Mouse (Mus musculus) cerebellum, postnatal 14 days (tissue): Measurements from ENCODE around the gene Lyg2.

Experiments used
- DNase-seq, 2 experiments: peaks; one replicate each; pipeline ENCODE4 v3.0.0; 2021; ENCODE audit warnings: mixed read lengths in 2 of 2

The Lyg2 gene

DNA sequence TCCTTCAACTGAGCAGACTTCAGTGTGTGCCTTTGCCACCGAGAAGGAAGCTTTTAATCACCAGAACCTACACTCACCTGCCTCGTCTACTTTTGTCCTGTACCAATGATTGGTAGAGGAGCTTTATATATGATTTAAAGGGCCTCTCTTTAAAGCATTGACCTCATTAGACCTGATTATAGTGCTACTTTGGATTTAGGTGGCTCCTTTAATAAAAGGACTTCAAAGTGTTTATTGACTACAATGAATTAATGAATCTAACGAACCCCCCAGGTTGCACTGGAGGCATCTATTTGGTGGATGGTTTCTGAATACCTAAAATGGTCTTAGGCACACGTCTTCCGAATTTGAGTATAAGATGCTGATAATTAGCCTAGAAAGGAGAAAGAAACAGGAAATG is at the start of gene Lyg2:
TSS of gene Lyg2 (minus strand) at position 101 of the 400 bp plus-strand sequence.
- DNase-seq = no peak

DNA sequence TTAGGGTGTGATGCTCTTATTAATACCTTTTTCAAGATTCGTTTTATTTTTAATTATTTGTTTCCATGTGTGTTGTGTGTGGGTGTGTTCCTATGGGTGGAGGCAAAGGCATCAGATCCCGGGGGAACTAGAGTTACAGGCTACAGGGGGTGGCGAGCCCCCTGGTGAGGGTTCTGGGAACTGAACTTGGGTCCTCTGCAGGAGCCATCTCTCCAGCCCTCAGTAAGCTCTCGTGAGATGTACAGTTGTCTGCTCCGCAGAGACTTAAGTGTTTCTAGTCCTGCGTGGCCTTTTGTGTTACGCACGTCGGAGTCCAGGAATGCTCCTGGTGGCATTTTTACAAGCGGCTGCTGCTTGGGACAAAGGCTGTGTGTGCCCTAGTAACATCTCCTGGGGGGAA is 49.3 kb upstream of the Lyg2 start:
- DNase-seq = no peak

DNA sequence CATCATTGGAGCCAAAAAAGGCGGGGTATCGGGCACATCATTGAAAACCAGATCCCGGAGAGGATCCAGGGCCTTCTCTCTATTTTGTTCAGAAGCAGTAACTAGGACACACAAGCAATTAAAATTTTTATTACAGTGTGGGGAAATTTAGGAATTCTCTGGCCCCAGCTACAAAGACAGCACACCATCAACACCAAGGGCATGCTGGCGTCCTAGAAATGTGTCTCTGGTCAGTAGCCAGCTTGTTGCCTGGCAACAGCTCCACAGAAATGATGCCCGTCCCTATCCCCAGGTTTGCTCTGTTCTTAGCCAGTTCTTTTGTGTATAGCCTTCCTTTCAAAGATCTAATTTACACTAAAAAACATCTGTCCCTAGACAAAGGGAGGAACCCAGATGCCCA is 43.2 kb upstream of the Lyg2 start:
- DNase-seq = peak; percentile 72 to 73

DNA sequence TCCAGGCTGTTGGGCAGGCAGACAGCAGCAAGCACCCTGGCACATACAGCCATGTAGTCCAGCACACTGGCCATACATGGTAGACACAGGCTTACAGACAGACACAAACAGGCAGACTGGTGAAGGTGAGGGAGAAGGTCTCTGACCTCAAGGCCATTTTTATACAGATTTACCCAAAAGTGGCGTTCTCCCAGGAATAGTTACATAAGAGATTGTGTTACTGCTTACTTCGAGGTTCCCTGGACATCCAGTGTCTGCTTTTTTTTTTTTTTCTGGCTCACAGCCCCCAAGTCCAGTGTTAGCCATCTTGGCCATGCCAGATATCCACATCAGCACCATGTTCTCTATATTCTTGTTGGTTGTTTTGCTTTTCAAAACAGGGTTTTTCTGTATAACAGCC is 42.2 kb upstream of the Lyg2 start:
- no peak for DNase-seq

DNA sequence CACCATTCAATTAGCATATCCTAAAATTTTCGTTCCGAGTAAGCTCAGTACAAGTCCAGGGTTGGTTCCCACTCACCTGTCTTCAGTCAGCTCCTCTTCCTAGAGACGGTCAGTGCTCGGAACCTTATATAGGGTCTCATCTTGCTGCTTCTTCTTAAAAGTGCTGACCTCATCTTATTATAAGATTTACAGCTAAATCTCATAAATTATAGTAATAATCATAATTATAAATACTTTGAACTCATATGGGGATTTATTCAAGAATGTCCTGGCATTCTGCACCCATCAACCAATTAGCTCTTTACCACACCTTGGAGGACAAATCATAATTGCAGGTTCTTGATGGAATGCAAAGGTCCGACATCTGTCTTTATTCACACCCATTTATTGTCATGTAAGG is 41.4 kb upstream of the Lyg2 start, which contains the start of gene Lyg1:
TSS of gene Lyg1 (minus strand) at position 101 of the 400 bp plus-strand sequence.
- DNase-seq = no peak

DNA sequence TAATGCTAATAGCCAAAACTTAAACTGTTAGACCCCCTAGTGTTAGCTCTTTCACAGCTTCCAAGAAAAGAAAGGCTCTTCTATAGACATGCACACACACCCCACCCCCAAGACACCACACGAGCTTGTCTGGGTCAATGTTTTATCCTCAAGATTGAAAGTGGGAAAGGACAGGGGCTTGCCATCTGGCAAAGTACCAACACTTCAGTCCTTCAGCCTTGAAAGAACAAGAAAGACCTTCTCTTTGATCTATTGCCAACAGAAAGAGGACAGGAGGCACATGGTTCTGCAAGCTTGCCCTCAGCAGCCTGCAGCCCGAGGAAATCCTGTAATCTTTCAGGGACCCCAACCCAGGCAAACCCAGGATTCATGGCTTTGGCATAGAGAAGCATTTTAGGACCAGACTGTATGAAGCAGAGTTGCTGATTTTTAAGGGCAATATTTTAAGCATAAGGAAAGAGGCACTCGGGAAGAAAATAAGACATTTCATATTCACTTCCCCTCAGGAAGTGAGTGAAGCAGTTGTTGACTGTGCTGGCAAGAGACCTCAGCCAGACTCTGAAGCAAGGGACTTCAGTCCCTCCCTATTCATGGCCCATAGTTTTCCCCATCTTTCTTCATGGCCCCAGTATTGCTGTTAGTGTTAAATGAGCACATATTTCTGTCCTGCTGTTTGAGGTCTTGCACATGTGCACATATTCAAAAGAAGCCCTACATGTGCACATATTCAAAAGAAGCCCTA is 40.6 kb upstream of the Lyg2 start:
- DNase-seq = no peak

DNA sequence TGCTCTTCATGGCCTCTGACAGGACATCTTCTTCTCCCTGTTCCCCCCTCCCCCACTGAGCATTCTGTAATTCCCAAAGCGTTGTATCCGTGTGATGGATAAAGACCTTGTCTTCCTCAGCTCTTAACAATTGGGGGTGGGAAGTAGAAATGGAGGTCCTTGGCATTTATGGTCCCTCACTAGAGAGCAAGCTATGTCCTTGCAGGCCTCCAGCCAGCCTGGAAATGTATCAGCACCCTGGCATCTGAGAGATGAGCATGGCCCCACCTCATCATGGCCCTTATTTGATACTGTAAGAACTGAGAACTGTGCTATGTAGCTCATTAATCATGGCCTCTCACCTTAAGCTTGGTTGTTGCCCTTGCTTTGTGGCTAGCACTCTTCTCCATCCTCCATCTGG is 39.0 kb upstream of the Lyg2 start:
- DNase-seq = no peak

DNA sequence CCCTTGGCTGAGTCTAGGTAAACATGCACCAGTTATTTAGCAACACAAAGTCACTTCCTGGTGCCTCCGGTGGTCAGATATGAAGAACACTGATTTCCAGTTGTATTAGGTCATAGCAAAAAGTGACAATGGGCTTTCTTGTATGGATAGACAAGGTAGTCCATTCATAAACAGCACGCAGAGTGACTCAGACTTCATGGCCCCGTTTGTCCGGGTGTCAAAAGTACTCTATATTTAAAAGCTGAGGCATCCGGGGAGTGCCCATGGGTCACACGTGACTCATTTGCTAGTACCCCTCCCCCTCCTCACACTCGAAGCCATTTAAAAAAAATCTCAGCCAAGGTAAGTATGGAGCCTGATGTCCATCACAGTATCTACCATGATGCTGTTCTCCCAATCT is 38.5 kb upstream of the Lyg2 start:
- no peak for DNase-seq

DNA sequence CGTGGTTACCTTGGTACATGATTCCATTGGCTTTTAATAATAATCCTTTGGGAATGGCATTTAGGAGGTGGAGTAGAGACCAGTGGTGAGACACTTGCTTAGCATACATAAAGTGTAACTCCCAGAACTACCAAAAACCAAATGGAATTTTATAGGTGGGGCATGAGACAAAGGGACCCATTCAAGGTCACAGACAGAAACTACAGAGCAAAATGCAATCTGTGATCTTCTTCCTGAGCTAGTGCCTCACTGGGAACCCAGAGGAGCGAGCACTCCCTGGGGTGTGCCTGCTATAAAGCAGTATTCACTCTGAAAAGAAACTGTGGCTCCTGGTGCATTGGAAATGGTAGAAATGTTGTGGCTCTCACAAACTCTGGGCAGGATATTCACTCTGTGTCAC is 32.6 kb upstream of the Lyg2 start:
- no peak for DNase-seq

DNA sequence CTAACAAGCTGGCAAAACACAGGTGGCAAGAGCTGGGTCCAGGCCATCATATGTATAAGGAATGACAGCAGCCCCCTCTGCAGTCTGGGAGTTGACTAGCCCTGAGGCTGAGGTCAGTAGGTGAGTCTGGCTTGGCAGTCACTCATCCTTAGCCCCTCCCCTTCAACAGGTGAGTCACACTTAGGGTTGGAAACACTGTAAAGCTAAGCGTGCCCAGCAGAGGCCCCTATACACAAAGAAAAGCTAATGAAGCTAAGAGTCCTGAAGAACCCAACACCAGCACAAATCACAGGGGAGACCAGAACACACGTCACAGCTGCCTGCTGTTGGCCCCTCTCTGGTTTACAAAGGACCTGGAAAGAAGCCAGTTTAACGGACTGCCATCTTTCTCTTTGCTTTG is 15.5 kb upstream of the Lyg2 start:
- no peak for DNase-seq

DNA sequence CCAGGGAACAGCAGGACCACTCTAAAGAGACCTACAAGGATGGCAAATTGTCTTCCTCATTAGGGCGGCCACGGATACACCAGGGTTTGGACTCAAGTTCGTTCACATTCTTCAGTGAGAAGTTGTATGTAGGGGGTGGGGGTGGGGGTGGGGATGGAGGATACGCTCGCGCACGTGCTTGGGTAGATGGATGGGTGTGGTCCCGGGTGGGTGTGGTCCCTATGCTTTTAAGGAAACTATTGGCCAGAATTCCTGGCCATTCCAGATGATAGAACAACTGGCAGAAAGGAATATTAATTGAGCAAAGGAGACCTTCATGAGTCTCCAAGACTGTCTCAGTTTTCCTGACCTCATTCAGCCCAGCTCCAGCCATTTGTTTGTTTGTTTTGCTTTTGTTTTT is 9.7 kb upstream of the Lyg2 start:
- DNase-seq = no peak

DNA sequence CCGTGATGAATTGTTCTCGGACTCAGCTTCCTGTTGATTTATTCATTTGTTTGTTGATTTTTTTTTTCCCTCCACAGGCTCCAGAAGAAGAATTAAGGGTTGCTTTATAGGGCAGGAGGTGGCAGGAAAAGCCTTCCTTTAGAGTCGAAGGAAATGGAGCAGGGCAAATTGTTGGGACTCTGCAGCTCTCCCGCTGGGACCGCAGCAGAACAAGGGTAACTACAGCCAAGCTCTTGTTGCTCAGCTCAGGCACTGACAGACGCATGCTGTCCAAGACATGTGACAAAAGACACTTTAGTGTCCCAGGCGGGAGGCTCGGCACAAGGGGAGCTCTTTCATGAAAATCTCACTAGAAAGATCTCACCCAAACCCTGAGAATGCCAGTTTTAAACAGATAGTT is 6.2 kb upstream of the Lyg2 start:
- DNase-seq = peak; percentile 45 to 52

DNA sequence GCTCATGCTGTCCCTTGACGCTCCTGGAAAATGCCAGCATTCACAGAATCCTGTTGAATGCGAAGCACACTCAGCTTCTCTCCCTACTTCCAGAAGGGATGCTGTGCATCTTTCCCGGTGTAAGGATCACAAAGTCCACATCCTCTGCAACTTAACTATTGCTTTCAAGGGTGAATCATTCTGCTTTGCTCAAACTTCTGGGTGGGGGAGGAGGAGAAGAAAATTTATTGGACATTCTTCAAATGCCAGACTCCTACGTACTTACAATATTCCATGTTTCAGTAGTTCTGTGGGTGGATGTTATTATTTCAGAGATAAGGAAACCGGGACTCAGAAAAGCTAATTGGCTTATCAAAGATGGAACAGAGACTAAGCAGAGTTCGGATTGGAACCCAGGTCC is 1.8 kb upstream of the Lyg2 start:
- no peak for DNase-seq

DNA sequence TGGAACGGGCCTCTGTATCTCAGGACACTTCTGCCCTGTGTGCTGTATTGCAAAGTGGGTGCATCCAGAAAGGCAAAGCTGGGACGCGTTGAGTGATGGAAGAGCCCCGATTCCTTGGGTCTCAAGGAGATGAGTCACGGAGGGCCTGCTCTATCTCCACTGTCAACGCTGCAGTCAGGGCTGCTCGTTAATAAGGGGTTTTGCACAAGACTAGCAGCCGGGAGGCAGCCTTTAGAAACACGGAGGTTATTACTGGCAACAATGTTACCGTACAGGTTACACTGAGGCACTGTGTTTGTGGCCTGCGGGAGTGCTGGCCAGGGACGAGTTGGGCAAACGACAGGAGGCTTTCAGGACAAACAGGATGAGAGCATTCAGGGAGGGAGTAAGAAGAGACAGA is 1.4 kb upstream of the Lyg2 start:
- no peak for DNase-seq

DNA sequence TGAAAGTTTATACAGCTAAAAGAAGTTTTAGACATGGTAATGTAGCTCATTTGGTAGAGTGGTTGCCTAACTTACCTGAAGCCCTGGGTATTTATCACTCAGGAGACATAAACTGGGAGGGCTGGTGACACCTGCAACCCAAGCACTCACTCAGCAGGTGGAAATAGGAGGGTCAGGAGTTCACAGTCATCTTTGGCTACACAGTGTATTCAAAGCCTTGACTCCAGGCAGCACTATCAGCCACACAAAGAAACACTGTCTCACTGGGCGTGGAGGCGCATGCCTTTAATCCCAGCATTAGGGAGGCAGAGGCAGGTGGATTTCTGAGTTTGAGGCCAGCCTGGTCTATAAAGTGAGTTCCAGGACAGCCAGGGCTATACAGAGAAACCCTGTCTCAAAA is 3.5 kb downstream of the Lyg2 start:
- no peak for DNase-seq

DNA sequence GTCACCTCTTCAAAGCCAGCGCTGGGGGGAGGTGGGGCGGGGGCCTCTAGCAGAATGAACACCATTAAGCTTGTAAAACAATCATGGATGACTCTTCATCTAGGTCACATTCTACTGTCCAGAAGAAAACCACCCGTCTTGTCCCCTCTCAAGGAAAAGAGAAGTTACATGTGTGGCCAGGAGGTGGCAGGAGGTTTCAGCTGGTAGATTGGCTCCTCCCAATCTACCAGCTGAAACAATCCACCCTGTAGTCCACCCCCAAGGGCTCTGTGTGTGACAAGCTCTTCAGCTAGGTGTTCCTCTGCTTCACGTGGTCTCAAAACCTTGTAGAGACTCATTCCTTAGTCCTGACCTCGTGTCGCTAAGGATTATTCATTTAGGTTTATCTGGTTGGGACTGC is 13.1 kb downstream of the Lyg2 start:
- peak; percentile 22 to 48 for DNase-seq

DNA sequence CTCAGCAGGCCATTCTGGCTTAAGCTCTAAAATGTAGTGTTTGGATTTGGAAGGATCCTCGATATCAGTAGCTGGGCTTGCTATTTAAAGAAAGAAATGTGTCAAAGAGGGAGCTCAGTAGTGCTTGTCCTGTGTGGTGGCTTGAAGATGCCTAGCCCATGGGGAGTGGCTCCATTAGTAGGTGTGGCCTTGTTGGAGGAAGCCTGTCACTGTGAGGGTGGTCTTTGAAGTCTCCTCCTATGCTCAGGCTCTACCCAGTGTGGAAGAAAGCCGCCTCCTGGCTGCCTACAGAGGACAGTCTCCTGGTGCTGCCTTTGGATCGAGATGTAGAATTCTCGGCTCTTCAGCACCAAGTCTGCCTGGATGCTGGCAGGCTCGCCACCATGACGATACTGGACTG is 16.0 kb downstream of the Lyg2 start:
- no peak for DNase-seq

DNA sequence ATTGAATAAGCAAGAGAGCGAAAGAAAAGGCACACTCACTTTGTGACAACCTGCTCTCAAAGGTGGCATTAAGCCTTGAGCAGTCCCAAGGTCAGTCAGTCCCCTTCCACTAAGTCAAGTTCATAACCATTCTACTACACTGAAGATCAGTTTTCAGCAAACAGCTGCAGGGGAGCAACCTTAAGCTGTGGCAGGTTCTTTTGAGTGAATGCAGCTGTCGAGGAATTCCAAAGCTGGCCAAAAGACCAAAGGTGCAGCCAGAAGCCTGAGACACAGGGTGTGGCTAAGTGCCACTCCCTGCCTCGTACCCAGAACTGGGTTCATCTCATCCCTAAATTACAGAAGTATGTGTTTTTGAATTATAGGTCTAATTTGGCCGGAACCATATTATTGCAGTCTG is 16.5 kb downstream of the Lyg2 start:
- no peak for DNase-seq

DNA sequence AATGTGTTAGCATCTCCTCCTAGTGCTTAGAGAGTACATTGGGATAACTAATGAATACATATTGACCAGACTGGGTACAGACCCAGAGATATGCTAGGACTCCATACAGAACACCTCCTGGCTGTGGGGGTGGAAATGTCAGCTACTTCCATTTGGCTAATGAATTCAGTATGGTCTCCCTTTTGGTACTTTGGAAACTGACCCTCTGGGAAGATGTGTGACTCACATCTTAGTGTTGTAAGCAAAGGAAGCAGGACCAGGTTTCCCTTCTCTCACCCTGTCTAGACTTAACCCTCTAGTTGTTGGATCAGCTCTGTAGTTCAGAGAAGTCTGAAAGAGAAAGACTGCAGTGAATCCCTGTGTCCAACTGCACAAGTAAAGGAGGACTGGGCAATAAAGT is 21.7 kb downstream of the Lyg2 start:
- no peak for DNase-seq

DNA sequence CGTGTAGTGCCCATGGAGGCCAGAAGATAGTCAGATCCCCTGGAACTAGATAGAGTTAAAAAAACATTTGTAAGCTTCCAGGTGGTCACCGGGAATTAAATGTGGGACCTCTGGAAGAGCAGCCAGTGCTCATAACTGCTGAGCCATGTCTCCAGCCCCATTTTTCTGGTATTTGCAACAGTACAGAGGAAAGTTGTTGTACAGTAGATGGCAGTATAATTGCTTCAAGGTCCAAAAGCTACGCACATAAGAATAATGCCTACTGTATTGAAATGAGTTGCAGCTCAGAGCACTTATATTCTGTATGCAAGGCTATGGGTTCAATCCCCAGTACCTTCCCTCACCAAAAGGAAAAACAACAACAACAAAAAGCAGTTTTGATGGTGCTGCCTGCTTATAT is 24.9 kb downstream of the Lyg2 start:
- DNase-seq = no peak

DNA sequence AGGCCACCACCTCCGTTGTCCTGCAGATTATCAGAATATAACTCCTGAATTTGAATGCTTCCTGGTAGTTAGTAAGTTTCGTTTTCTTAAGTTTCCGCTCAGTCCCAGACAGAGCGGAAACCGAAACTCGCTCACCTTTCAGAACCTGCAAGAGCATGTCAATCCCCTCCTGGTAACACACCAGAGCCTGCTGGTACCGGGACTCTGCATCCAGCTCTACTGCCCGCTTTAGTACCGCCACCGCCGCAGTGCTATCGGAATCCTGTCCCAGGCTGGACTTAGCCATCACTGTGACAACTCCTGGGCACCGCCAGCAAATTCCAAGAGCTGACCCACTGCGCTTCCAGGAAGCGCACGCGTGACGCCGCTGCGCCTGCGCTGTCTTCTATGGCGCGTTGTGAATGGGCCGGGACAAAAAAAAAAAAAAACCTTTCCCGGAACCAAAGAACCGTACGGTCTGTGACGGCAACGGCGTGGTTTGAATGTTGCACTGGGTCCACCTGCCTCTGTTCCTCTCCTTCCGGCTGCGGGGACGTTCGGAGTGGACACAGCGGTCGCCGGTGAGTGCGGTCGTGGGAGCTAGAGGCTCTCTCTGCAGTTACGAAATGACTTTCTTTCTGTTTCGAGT is 26.2 kb downstream of the Lyg2 start, which contains the start of the genes Mitd1 and Mrpl30:
TSS of gene Mitd1 (minus strand) at position 387 of the 628 bp plus-strand sequence.
TSS of gene Mrpl30 (plus strand) at position 453 of the 628 bp plus-strand sequence.
- DNase-seq = peak; percentile 94 to 95

DNA sequence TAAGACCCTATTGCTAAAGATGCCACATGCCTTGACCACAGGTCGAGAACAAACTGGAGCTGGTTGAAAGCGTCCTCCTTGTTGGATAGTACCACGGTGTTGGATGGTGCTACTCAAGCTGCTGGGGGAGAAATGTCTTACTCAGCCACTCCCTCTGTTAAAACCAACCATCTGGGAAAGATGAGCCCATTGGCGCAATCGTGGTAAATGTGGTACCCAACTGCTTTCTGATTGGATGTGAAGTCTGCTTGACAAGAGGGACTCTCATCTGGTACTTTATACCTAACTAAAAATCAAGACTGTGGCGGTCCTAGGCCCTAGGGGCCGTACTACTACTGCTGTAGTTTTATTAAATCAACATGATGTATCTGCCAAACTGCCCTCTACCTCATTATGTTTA is 27.1 kb downstream of the Lyg2 start:
- no peak for DNase-seq

DNA sequence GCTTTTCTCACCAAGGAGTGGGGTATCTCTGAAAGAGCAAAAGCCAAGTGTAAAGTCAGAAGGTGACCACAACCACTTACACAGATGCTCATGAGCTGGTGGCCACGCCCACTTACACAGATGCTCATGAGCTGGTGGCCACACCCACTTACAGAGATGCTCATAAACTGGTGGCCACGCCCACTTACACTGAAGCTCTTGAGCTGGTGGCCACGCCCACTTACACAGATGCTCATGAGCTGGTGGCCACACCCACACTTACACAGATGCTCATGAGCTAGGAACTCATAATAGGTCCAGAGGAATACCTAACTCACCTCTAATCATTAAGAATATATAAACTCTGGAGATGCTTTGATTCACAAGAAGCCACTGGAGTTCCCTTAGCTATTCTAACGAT is 31.8 kb downstream of the Lyg2 start:
- DNase-seq = no peak

DNA sequence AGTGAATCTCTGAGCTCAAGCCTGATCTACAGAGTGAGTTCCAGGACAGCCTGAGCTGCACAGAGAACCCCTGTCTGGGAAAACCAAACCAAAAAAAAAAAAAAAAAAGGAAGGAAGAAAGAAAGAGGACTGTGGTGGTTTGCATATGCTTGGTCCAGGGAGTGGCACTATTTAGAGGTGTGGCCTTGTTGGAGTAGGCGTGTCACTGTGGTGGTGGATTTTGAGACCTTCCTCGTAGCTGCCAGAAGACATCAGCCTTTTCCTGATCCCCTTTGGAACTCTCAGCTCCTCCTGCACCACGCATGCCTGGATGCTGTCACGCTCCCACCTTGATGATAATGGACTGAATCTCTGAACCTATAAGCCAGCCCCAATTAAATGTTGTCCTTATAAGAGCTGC is 32.9 kb downstream of the Lyg2 start:
- no peak for DNase-seq
